Mouse (Mus musculus) stomach, postnatal 0 days (tissue): ENCODE data around the gene Clcn5.

Source experiments
- CTCF ChIP-seq: IDR thresholded peaks from 2 replicates; pipeline ENCODE4 v1.5.1; 2016; ENCODE audit warnings: antibody characterized with exemption, low read depth, mild to moderate bottlenecking, moderate library complexity
- EP300 ChIP-seq: optimal IDR thresholded peaks from 2 replicates; pipeline ENCODE3; 2016; ENCODE audit warnings: antibody characterized with exemption

DNA sequence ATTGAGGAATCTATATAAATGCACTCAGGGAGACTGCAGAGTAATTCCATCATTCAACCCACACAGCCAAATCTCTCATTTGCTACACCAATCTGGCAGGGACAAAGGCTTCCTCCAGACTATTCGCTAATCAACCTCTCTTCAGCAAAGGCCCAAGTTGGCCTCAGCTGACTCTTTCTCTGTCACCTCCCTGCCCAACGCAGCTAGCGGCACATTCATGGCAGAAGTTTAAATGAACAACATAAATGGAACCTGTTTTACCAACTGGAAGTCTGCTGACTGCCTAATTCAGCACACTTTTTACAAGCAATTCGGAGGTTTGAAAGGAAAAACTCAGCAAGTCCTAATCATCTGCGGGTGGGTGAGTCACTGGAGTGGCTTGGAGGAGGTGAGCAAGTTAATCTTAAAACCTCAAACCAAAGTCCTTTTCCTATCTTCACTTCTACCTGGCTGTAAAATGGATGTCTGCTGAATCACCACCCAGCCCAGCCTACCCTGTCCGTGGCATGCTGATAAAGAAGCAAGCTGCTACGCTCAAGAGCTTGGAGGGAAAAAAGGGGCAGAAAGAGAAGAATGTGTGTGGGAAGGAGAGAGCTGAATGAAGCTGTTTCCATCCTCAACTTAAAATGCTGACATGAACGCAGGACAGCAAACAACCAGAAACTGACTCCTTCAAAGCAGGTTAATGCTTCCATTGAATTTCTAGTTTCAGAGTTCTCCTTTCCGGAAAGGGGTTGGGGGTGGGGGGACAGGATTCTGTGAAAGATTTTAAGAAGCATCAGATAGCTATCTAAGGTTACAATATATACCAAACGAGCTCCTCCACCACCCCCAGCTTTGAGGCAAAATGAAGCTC lies 131.5 kb downstream of the Clcn5 start:
- TF ChIP-seq CTCF (no peak), EP300 (no peak)
